In genomic region chr10:85184964-85185608, GRCm38 (mm10) we compare ENCODE assay signal across 8 mouse cellular contexts. TPM values are rescaled to one million over a fixed set of nuclear protein-coding genes. Genes with fewer than 3 reads are reported as not detected.
A peak's percentile ranks its signal among the peaks of the same experiment; 100 is the strongest.
DNase-seq lines count a peak whose midpoint lies in the region; ATAC-seq and TF ChIP-seq lines count a peak whose summit lies in the region.

Gene Cry1 (minus strand): TSS chr10:85185064.

- no peaks in the 10 kb centered on the region for H3K9me3 ChIP-seq in heart, embryonic 14.5 days (ENCODE audit: control insufficient read depth, low read length)
- H3K9me3 ChIP-seq in liver, embryonic 11.5 days (ENCODE audit: control insufficient read depth, low read length) = no peaks in the 10 kb centered on the region

- TF ChIP-seq POLR2A in myocyte (IDR thresholded peaks at IDR 0.05; ENCODE audit: insufficient read length, low read depth) = peak; percentile 79

- ATAC-seq in heart, embryonic 14.5 days (ENCODE audit: insufficient number of reproducible peaks, insufficient read depth, low FRiP score, low read depth) = peak; percentile 95
- ATAC-seq in liver, embryonic 11.5 days (replicated peaks; ENCODE audit: low FRiP score) = peak; percentile 96

- H3K4me1 ChIP-seq in heart, embryonic 14.5 days (ENCODE audit: control insufficient read depth in 2 of 2, insufficient read depth in 2 of 2, low read length in 2 of 2) = peaks cover 3 to 7% of the 10 kb centered on the region in 2 experiments; a peak in 3 of 4 replicates
- H3K4me1 ChIP-seq in liver, embryonic 11.5 days (replicated peaks; ENCODE audit: control insufficient read depth, insufficient read depth, low read length) = no peaks in the 10 kb centered on the region

- peak within 1 kb of the TSS; percentile 90 for H3K9ac ChIP-seq in heart, embryonic 14.5 days (ENCODE audit: low read length)
- peak within 1 kb of the TSS; percentile 74 for H3K9ac ChIP-seq in liver, embryonic 11.5 days (ENCODE audit: low read depth, low read length)

- WGBS in heart, embryonic 14.5 days = under 1% methylated on average over 61 of the region's 75 CpGs
- under 1% methylated on average over 75 of the region's 75 CpGs for WGBS in liver, embryonic 11.5 days

- peak; percentile 97 for DNase-seq in CD4-positive, CD25-positive, alpha-beta regulatory T cell, adult 2 months (ENCODE audit: low read depth, low spot score)
- peak; percentile 69 for DNase-seq in c-Kit-negative CD71-positive TER-119-positive erythroid progenitor cells, embryonic 14.5 days (ENCODE audit: low read depth, low spot score)
- DNase-seq in fibroblast of lung, adult 2 months (ENCODE audit: low read depth) = peak; percentile 88
- peak; percentile 98 for DNase-seq in kidney, postnatal 10 days
- peak; percentile 98 for DNase-seq in liver, embryonic 11.5 days (ENCODE audit: low spot score)
- DNase-seq in spleen, postnatal 4 days (ENCODE audit: low spot score in 2 of 2) = peak; percentile 89 to 93

- H3ac ChIP-seq in myocyte (ENCODE audit: control insufficient read depth, insufficient read length) = peak within 1 kb of the TSS; percentile 85

- peaks cover 7% of the 10 kb centered on the region for H3K79me2 ChIP-seq in myocyte (ENCODE audit: control insufficient read depth, insufficient read depth)

- 0 out of 2 replicates have a peak, but pooled peaks cover 3% of the 10 kb centered on the region for H3K36me3 ChIP-seq in heart, embryonic 14.5 days (ENCODE audit: control insufficient read depth, insufficient read depth, low read length)
- no peaks in the 10 kb centered on the region for H3K36me3 ChIP-seq in liver, embryonic 11.5 days (ENCODE audit: control insufficient read depth, insufficient read depth, low read length)
- H3K36me3 ChIP-seq in myocyte (ENCODE audit: control insufficient read depth, insufficient read depth) = no peaks in the 10 kb centered on the region

- peak within 1 kb of the TSS; percentile 81 to 90 for H3K27ac ChIP-seq in heart, embryonic 14.5 days (replicated peaks in 1 of 2; ENCODE audit: control insufficient read depth in 1 of 2, insufficient read depth in 1 of 2, low read depth in 2 of 2, low read length in 2 of 2)
- peak within 1 kb of the TSS; percentile 47; the same call in 1 of the 2 replicates for H3K27ac ChIP-seq in liver, embryonic 11.5 days (ENCODE audit: low read depth, low read length)

- peak within 1 kb of the TSS; percentile 61 to 91 for H3K4me3 ChIP-seq in heart, embryonic 14.5 days (ENCODE audit: control insufficient read depth in 1 of 2, insufficient read depth in 1 of 2, low read depth in 1 of 2, low read length in 2 of 2)
- peak within 1 kb of the TSS; percentile 74 for H3K4me3 ChIP-seq in liver, embryonic 11.5 days (ENCODE audit: low read depth, low read length)
- H3K4me3 ChIP-seq in myocyte = peak within 1 kb of the TSS; percentile 36

- H3K27me3 ChIP-seq in heart, embryonic 14.5 days (ENCODE audit: control insufficient read depth, insufficient read depth, low read length) = no peaks in the 10 kb centered on the region
- H3K27me3 ChIP-seq in liver, embryonic 11.5 days (replicated peaks; ENCODE audit: control insufficient read depth, insufficient read depth, low read length) = no peaks in the 10 kb centered on the region
- no peaks in the 10 kb centered on the region for H3K27me3 ChIP-seq in myocyte (ENCODE audit: control insufficient read depth, insufficient read depth, insufficient read length)

- peak within 1 kb of the TSS; percentile 99 for H3K4me2 ChIP-seq in heart, embryonic 14.5 days (ENCODE audit: low read length)
- peak within 1 kb of the TSS; percentile 96 for H3K4me2 ChIP-seq in liver, embryonic 11.5 days
- peak within 1 kb of the TSS; percentile 97 for H3K4me2 ChIP-seq in myocyte (ENCODE audit: low read depth)

TF ChIP-seq in myocyte, 11 proteins besides CTCF, POLR2A, EP300 and RAD21:
- peak; percentile 95 for TF ChIP-seq USF1 (IDR thresholded peaks at IDR 0.05; ENCODE audit: low read depth)
- TF ChIP-seq TCF12 (IDR thresholded peaks at IDR 0.05; ENCODE audit: insufficient read depth, poor library complexity, severe bottlenecking) = no peak
- TF ChIP-seq CEBPB (IDR thresholded peaks at IDR 0.05; ENCODE audit: insufficient read depth, poor library complexity, severe bottlenecking) = no peak
- TF ChIP-seq SRF (IDR thresholded peaks at IDR 0.05; ENCODE audit: control insufficient read depth, insufficient read length, low read depth) = peak; percentile 30
- no peak for TF ChIP-seq REST (IDR thresholded peaks at IDR 0.05; ENCODE audit: insufficient read depth, insufficient read length)
- peak; percentile 14 for TF ChIP-seq MAX (IDR thresholded peaks at IDR 0.05; ENCODE audit: low read depth)
- no peak for TF ChIP-seq MYOG (IDR thresholded peaks at IDR 0.05; ENCODE audit: control insufficient read depth in 1 of 3, insufficient read depth in 1 of 3, insufficient read length in 2 of 3, low read depth in 2 of 3)
- TF ChIP-seq POLR2AphosphoS2 (IDR thresholded peaks at IDR 0.05; ENCODE audit: insufficient read length, low read depth) = peak; percentile 60
- no peak for TF ChIP-seq E2F4 (IDR thresholded peaks at IDR 0.05; ENCODE audit: insufficient read depth)
- no peak for TF ChIP-seq TCF3 (IDR thresholded peaks at IDR 0.05; ENCODE audit: insufficient read length, low read depth)
- peak in 1 of 3 experiments; percentile 9 for TF ChIP-seq MYOD1 (IDR thresholded peaks at IDR 0.05; ENCODE audit: control insufficient read depth in 1 of 3, insufficient read length in 2 of 3, low read depth in 2 of 3)

RNA-seq across cellular contexts. Expression of gene Cry1, which starts in this region (rescaled TPM):
- 16.8 and 17.3 TPM in 2 replicates for polyA plus RNA-seq in heart, embryonic 14.5 days (2014; fragmentation: Nextera tagmentation; extraction: Ambion mirVana)
- 20.4 and 22.1 TPM in 2 replicates for polyA plus RNA-seq in liver, embryonic 11.5 days (2014; fragmentation: Nextera tagmentation; extraction: Ambion mirVana)
- polyA plus RNA-seq in myocyte (2012; fragmentation: generic; extraction: Trizol) = 6.1 TPM

Comparison
In these comparisons a context has a peak if more than half of its experiments do, and no peak if none do; other contexts are left out.
1. Peak in every context shown above with its lines: DNase-seq, ATAC-seq, H3K4me3 ChIP-seq and H3K27ac ChIP-seq.